Mouse (Mus musculus) frontal cortex, postnatal 36 days (tissue): ENCODE results near the gene Otulinl.

Experiments
- DNase-seq, 2 experiments: peaks; one replicate each; pipeline ENCODE4 v3.0.0; 2022; ENCODE audit warnings: low spot score in 2 of 2

Otulinl gene

GRCm38 (mm10) chr15:27617227-27617626, 64.2 kb downstream of the Otulinl start:
- DNase-seq, result no peak

GRCm38 (mm10) chr15:27616159-27616558, 65.2 kb downstream of the Otulinl start:
- peak in 1 of 2 experiments; percentile 29 for DNase-seq

- DNase-seq, result no peak
Measured at GRCm38 (mm10) chr15:27613255-27613654, 68.1 kb downstream of the Otulinl start.

GRCm38 (mm10) chr15:27612533-27613221, 68.7 kb downstream of the Otulinl start:
- peak in 1 of 2 experiments; percentile 82 for DNase-seq

- DNase-seq, result no peak
Measured at GRCm38 (mm10) chr15:27609554-27609953, 71.8 kb downstream of the Otulinl start.

- no peak for DNase-seq
Measured at GRCm38 (mm10) chr15:27605252-27605651, 76.1 kb downstream of the Otulinl start.
